7 mouse cellular contexts compared by ENCODE assay signal in the genomic region with DNA sequence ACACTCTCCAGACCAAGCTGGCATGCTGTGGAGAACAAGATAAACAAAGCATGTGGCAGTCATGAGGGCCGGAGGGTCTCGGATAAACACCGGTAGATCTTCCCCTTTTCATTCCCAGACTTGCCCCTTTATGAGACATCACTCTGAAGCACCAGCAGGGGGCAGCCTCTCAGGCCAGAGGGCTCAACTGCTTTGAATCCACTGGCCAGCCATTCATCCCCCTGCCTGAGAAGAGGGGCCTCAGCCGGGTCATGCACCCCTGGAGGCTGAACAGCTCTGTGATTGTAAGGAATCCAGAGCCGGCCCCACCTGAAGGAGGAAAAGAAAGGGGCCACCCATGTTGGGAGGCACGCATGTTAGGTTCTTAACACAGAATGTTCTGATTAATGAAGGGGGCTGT.
DNase-seq lines count a peak whose midpoint lies in the region; ATAC-seq and TF ChIP-seq lines count a peak whose summit lies in the region.

No protein-coding gene starts in this region.

- H3K36me3 ChIP-seq in ES-Bruce4 (ENCODE audit: control insufficient read depth, insufficient read depth, low read length, poor library complexity, severe bottlenecking) = no peaks in the 10 kb centered on the region
- H3K36me3 ChIP-seq in heart, postnatal 0 days (replicated peaks; ENCODE audit: control insufficient read depth, insufficient read depth, low read length) = no peaks in the 10 kb centered on the region

- H3K4me2 ChIP-seq in heart, postnatal 0 days (ENCODE audit: low read depth, low read length) = no peak overlapping the region

- TF ChIP-seq CTCF in layer of hippocampus, adult 2 months (conservative IDR thresholded peaks at IDR 0.05) = peak; percentile 92
- TF ChIP-seq CTCF in ES-Bruce4 (IDR thresholded peaks at IDR 0.05; ENCODE audit: low read depth, low read length) = peak; percentile 60
- TF ChIP-seq CTCF in heart, postnatal 0 days (IDR thresholded peaks at IDR 0.05; ENCODE audit: low read depth) = peak; percentile 77
- TF ChIP-seq CTCF in lung, adult 2 months (IDR thresholded peaks at IDR 0.05; ENCODE audit: insufficient read depth, low read length) = peak; percentile 69

- TF ChIP-seq EP300 in ES-Bruce4 (IDR thresholded peaks at IDR 0.05; ENCODE audit: insufficient read depth, low read depth, low read length) = no peak
- TF ChIP-seq EP300 in heart, postnatal 0 days (IDR thresholded peaks at IDR 0.05; ENCODE audit: low read depth) = no peak

- DNase-seq in layer of hippocampus, adult 2 months (ENCODE audit: low spot score in 2 of 2) = peak in 1 of 2 experiments; percentile 19
- DNase-seq in layer of hippocampus, adult 11-12 months (ENCODE audit: low spot score) = no peak
- DNase-seq in adrenal gland, postnatal 14 days = peak; percentile 70
- DNase-seq in heart, postnatal 0 days (ENCODE audit: low spot score) = peak; percentile 47
- peak; percentile 63 for DNase-seq in lung, adult 2 months
- no peak for DNase-seq in layer of hippocampus, adult 18-20 months (ENCODE audit: low spot score in 2 of 2)

- 23% methylated on average over 6 of the region's 6 CpGs for WGBS in heart, postnatal 0 days
- 17% methylated on average over 6 of the region's 6 CpGs for WGBS in lung, adult 2 months

- no peak for TF ChIP-seq POLR2A in ES-Bruce4 (IDR thresholded peaks at IDR 0.05; ENCODE audit: insufficient read depth, low read length)
- no peak for TF ChIP-seq POLR2A in lung, adult 2 months (IDR thresholded peaks at IDR 0.05; ENCODE audit: borderline replicate concordance, extremely low read depth, low read depth, low read length)

- H3K9ac ChIP-seq in ES-Bruce4 (ENCODE audit: low read depth, poor library complexity, severe bottlenecking) = no peak overlapping the region
- H3K9ac ChIP-seq in heart, postnatal 0 days (replicated peaks; ENCODE audit: low read depth, low read length) = no peak overlapping the region

- no peaks in the 10 kb centered on the region for H3K27me3 ChIP-seq in ES-Bruce4 (ENCODE audit: control insufficient read depth, insufficient read depth, low read length, poor library complexity, severe bottlenecking)
- H3K27me3 ChIP-seq in heart, postnatal 0 days (ENCODE audit: control insufficient read depth, insufficient read depth, low read length) = no peaks in the 10 kb centered on the region; the same call in 1 of the 2 replicates

- no peak overlapping the region for H3K4me3 ChIP-seq in layer of hippocampus, adult 2 months
- no peak overlapping the region for H3K4me3 ChIP-seq in ES-Bruce4 (ENCODE audit: low read depth, low read length)
- H3K4me3 ChIP-seq in heart, postnatal 0 days (ENCODE audit: low read depth, low read length) = no peak overlapping the region
- H3K4me3 ChIP-seq in lung, adult 2 months (replicated peaks; ENCODE audit: extremely low read depth, low read depth, low read length) = no peak overlapping the region

- H3K27ac ChIP-seq in layer of hippocampus, adult 2 months = no peak overlapping the region
- H3K27ac ChIP-seq in ES-Bruce4 (ENCODE audit: insufficient read depth, low read length) = no peak overlapping the region
- peak overlapping the region; percentile 53; the same call in 1 of the 2 replicates for H3K27ac ChIP-seq in heart, postnatal 0 days (ENCODE audit: low read depth)

- ATAC-seq in heart, postnatal 0 days (ENCODE audit: insufficient read depth, low read depth) = peak; percentile 32

- H3K4me1 ChIP-seq in ES-Bruce4 (ENCODE audit: control insufficient read depth, insufficient read depth, low read length) = no peaks in the 10 kb centered on the region
- peaks cover 22% of the 10 kb centered on the region for H3K4me1 ChIP-seq in heart, postnatal 0 days (ENCODE audit: control insufficient read depth, insufficient read depth)
- H3K4me1 ChIP-seq in lung, adult 2 months (ENCODE audit: control insufficient read depth, insufficient read depth, low read length) = peaks cover 26% of the 10 kb centered on the region

- H3K9me3 ChIP-seq in ES-Bruce4 (replicated peaks; ENCODE audit: control insufficient read depth, insufficient read depth, low read length, poor library complexity, severe bottlenecking) = no peaks in the 10 kb centered on the region
- H3K9me3 ChIP-seq in heart, postnatal 0 days (replicated peaks; ENCODE audit: control insufficient read depth, low read length) = no peaks in the 10 kb centered on the region

Comparison
In these comparisons a context has a peak if more than half of its experiments do, and no peak if none do; other contexts are left out.
1. DNase-seq: peak in adrenal gland, postnatal 14 days (single experiment), heart, postnatal 0 days (single experiment) and lung, adult 2 months (single experiment); none in layer of hippocampus, adult 11-12 months (single experiment) and layer of hippocampus, adult 18-20 months (0 of 2).
2. Peak in every context shown above with its lines, with median percentiles within 50 percentile points of each other: CTCF ChIP-seq.